Mouse (Mus musculus) liver, adult 2 months (tissue): ENCODE results near the gene Mrgpra2b.
"Not testable (repeated sequence)": the region's sequence is repeated elsewhere in the genome, so short reads cannot be mapped to it uniquely, and the experiment has no call there.

Experiments used
- CTCF ChIP-seq: fragments of 200-500 bp; IDR thresholded peaks from 2 replicates; pipeline ENCODE4 v1.5.1; 2011; ENCODE audit warnings: low read depth, low read length, control low read depth
- POLR2A ChIP-seq: fragments of 200-500 bp; IDR thresholded peaks from 2 replicates; pipeline ENCODE4 v1.6.1; 2011; ENCODE audit warnings: low read length, control low read depth; ENCODE audit not compliant: insufficient read depth; ENCODE audit errors: extremely low read depth

- TF ChIP-seq CTCF, POLR2A: not testable (repeated sequence)
Measured at GRCm38 (mm10) chr7:47465278-47465981, 63.2 kb downstream of the Mrgpra2b start.
